Mouse (Mus musculus) gastrocnemius, postnatal 4 days (tissue): Measurements from ENCODE around the gene Pdss2. TPM values are rescaled to one million over a fixed set of nuclear protein-coding genes. Genes with fewer than 3 reads are reported as not detected.

Experiments used
- DNase-seq, 2 experiments: peaks; one replicate each; pipeline ENCODE4 v3.0.0; 2021 to 2022; ENCODE audit warnings: low spot score in 2 of 2, mixed read lengths in 2 of 2
- total RNA-seq, 2 experiments: library from RNA; stranded (reverse); gene quantifications; 2 replicates each; pipeline ENCODE4 v1.2.3; 2021

Gene Pdss2
- total RNA-seq, 2 experiments from 2014 or later = 17.6 to 20.5 TPM

GRCm38 (mm10) chr10:43308105-43308810 is 87.0 kb downstream of the Pdss2 start:
- no peak for DNase-seq

DNA sequence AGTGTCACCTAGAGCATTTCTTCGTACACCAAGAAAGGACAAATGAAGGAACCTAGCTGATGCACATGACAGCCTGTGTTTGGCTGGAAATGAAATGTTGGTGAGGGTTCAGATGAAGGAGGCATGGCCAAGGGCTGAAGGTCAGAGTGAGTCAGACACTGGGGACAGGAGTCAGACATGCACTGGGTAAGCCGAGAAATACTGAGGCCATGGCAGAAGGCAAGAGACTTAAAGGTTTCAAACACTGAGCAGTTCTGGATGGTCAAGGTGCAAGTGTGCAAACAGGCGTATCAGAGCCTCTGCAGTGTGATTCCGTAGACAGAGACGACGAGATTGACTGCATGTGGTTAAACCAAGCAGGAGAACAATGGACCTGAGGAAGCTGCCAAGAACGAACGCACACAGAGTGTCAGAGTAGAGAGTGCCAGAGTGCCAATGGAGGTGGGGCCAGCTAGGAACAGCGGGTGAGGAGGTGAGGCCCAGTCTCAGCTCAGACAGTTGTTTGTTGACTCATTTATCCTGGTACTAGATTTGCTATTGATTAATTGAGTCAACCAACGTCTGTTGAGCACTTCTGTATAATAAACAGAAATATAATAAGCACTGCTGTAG is 89.6 kb downstream of the Pdss2 start:
- no peak for DNase-seq

DNA sequence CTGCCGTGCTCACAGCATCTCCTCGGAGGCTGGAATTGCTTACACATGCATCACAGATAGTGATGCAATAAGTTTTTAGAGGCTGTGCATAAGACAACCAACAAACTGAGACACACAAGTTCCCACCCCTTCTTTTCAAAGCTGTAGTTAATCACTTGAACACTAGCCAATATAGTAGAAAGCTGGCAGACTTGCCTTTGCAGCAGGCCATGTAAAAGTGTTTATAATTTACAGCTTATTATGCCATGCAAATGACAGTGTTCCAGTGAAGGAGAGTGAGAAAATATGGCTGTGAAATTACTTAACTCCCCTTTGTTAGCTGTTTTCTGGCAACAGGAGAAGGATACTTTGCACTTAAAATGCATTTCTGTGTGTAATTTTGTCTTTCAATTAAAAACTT is 90.9 kb downstream of the Pdss2 start:
- DNase-seq = no peak

- no peak for DNase-seq
Measured at GRCm38 (mm10) chr10:43312658-43313417, 91.6 kb downstream of the Pdss2 start.

DNA sequence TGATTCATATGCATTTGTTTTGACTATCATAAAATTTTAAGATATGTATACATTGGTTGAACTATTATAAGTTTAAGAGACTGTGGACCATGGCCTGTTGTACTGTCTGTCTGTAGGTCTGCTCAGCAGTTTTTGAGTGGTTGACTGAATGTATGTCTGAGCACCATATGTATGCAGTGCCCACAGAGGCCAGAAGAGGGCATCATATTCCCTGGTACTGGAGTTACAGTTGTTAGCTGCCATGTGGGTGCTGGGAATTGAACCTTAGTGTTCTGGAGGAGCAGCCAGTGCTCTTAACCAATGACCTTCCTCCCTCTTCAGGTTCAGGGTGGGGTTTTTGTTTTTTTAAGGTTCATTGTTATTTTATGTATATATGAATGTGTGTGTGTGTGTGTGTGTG is 93.9 kb downstream of the Pdss2 start:
- no peak for DNase-seq

DNA sequence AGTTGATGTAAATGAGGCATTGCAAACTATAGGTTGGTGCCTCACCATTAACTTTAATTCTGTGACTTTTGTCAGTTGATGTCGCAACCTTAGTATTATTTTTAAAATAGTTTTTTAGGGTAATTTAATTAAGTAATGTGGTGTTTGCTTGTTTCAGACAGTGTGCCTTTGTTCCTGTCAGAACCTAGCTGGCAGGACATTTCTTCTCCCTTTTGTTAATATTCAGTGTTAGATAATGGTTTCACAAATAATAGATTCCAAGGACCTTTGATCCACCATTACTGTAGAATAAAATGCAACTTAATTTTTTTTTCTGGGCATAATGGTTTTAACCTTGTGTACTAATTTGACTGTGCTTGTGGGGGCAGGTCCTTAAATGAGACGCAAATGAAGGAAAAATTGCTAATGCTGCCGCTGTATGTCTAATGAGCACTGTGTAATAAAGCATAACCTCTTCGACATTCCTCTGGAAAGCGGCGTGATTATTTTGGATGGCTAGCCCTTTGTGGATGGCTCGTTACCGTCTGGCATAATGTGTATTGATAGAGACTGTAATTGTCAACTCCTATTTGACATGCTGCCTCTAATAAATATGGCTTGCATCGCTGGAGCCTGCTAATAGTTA is 96.2 kb downstream of the Pdss2 start:
- no peak for DNase-seq

DNA sequence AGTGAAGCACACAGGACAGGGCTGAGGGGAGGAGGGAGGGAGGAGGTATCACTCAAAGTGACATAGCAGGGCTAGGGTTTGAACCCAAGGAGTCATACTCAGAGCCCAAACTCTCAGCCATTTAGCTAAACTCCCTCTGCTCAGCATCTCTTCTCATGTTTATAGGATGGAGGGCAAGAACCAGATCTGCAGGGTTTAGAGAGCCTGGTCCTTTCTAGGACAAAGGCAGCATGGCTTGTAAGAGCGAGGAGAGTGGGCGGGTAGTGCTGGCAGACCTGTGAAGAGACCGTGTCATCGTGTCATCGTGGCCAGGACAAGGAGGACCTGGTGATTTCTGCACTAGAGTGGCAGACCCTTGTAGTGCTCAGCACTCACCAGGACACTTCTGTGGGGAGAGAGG is 99.7 kb downstream of the Pdss2 start:
- no peak for DNase-seq

DNA sequence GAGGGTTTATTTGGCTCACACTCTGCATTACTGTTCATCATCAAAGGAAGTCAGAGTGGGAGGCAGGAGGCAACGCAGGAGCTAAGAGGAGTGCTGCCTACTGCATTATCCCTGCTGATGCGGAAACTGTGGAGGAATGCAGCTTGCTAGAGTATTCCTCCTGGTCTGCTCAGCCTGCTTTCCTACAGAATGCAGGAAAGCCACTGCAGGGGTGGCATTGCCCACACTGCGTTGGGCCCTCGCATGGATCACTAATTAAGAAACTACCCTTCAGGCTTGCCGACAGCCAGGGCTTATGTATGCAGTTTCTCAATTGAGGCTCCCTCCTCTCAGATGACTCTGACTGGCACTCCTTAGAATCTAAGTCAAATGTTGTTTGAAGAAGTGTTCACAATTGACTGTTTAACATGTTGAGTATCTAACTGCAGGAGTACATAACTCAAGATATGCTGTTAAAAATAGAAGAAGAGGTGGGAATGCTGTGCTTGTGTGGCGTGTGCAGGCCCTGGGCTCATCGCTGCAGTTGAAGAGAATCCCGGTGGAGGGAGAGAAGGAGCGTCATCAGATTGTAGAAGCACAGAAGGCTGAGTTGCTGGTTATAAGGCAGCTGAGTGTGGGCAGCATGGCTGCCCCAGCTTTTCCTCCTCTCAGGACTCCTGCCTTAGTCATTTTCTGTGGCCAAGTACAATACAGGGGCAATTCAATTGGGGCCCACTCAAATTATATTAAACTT is 101.3 kb downstream of the Pdss2 start:
- DNase-seq = no peak

DNA sequence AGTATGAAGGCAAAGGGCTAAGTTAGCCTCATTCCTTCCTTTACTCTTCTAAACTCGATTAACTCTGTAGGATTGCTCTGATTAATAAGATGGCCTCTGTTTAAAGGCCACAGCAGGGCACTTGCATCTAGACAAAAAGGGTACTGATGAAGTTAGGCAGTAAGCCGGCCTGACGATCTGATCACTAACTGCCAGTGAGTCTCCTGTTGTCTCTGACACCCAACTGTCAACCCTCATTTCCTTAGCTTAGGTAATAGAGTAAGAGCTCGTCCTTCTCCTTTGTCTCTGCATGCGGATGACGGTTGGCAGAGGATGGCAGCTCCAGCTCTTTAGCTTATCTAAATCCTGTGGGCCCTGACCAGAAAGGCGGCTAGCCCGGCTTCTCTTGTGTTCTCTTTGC is 102.1 kb downstream of the Pdss2 start:
- DNase-seq = no peak

DNA sequence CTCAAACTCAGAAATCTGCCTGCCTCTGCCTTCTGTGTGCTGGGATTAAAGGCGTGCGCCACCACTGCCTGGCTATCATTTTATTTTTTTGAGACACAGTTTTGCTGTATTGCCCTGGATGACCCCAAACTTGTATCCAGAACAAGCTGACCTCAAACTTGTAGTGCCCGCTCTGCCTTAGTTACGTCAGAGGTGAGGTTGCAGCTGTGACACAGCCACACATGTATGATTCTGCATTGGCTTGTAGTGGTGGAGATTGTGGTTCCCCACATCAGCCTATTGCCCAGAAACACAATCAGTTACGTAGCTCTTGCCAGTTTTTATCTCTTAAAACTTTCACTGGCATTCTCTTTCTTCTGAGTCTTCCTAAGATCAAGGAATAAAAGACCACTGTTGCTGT is 108.5 kb downstream of the Pdss2 start:
- DNase-seq = no peak

DNA sequence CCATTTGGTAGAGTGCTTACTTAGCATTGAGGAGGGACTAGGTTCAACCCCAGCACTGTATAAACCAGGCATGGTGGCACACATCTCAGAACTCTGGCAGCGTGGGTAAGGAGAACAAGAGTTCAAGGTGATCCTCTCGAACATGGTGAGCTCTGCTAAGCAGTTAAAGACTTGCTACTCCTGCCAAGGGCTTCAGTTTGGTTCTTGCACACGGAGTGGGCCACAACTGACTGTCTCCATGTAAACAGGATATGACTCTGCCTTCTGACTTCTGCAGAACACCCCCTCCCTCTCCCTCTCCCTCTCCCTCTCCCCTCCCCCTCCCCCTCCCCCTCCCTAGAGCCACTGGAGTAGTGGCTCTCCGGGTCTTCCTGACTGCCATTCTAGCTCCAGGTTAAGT is 109.4 kb downstream of the Pdss2 start:
- no peak for DNase-seq

DNA sequence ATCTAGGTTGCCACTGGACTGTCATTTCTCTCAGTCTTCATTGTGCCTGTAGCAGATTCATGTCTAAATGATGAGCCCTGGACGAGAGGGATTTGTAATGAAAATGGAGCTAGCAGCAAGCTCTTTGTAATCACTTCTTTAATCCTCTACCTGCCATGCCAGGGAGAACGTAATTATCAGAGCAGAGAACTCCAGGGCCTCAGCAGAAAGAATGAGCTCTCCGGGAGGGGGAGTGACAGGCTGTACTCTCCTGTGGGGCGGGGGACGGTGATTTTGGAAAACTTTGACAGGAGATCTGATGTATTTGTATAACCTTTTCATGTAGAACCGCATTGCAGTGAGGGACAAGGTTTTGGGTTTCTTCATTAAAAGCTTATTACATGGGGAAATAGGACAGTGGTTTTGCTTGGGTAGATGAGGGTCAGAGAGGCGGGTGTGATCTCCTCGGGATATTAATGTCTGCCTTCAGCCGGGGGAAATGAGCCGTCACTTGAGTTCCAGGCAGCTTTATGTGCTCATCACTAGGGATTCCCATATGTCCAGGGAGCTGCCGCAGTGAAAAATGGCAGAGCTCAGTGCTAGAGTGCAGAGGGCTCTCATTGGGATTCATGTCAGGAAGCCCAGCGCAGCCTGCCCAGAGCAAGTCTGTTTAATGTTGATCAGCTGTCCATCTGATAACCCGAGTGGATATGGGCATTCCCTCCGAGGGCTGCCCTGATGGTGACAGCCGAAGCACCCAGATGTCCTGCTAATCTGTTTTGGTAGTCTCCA is 110.8 kb downstream of the Pdss2 start:
- DNase-seq = no peak

GRCm38 (mm10) chr10:43335874-43336273 is 114.6 kb downstream of the Pdss2 start:
- no peak for DNase-seq

DNA sequence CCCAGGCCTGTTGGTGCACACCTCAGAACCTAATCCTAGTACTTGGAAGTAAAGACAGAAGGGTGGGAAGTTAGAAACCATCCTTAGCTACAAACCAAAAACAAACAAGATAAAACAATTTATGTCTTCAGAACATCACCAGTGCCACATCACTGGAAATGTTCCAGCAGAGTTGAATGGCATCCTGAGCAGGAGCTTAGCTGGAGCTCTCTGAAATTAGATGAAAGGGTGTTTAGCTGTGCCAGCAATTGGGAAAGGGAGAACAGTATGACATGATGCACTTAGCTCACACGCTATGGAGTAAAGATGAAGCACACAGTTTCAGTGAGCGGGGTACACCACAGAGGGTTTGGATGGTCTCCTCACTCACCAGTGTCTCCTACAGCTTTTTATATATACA is 115.8 kb downstream of the Pdss2 start:
- no peak for DNase-seq

- DNase-seq = no peak
Measured at GRCm38 (mm10) chr10:43339811-43340210, 118.5 kb downstream of the Pdss2 start.

- no peak for DNase-seq
Measured at GRCm38 (mm10) chr10:43349718-43350117, 128.4 kb downstream of the Pdss2 start.

DNA sequence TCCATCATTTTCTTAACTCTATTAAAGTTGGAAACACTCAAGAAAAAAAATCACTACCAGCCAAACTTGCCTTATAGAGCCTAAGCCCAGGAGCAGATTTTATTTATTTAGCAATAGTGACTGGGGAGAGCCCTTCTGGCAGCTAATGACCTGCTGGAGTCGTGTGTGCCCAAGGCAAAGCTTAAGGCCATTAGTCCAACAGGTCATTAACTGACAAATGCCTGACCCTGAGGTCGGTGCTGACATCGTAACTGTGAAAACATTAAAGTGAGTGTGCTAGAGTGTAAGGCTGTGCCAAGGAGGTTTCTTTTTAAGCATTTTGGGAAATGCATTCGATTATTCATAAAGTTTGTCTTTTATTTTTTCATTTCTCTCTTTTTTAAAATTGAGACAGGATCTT is 136.6 kb downstream of the Pdss2 start:
- DNase-seq = no peak

GRCm38 (mm10) chr10:43362947-43363346 is 141.7 kb downstream of the Pdss2 start:
- DNase-seq = no peak

GRCm38 (mm10) chr10:43363431-43363851 is 142.2 kb downstream of the Pdss2 start:
- DNase-seq = no peak

DNA sequence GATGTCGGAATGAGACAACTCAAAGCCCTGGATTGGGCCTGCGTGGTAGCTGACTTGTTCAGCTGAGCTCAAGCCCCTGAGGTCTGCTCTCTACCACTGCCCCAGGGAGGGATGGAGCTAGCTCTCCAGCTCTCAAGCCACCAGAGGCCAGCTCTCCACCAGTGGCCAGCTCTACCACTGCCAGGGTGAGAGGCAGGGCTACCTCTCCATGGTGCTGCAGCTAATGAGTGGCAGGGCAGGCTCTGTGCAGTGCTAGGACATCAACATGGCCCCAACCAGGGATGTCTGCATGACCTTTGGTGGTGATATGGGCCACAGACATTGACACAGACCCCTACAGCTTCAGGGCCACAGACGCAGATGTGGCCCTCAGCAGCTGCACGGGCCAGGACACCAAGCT is 144.6 kb downstream of the Pdss2 start:
- no peak for DNase-seq
